Mouse (Mus musculus) liver, postnatal 0 days (tissue): ENCODE measurements around the gene Socs7.

Experiments
- CTCF ChIP-seq: sonication (generic); IDR thresholded peaks from 2 replicates; pipeline ENCODE4 v1.5.1; 2016; ENCODE audit warnings: antibody characterized with exemption, low read depth
- EP300 ChIP-seq: IDR thresholded peaks from 2 replicates; pipeline ENCODE4 v1.6.1; 2016; ENCODE audit warnings: antibody characterized with exemption, low read depth, mild to moderate bottlenecking

DNA sequence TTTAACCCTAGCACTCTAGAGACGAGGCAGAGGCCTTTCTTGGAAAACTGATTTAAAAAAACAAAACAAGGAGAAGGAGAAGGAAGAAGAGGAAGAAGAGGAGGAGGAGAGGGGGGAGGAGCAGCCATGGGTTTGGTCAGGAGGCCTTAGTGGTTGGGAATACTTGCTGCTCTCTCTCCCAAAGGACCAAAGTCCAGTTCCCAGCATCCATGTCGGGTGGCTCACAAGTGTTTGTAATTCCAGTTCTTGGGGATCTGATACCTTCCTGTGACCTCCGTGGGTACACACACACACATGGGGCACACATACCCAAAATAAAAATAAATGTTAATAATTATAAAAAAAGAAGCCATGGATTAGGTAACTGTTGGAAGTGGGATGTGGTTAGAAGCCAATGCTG, 17.7 kb downstream of the Socs7 start:
- TF ChIP-seq CTCF = no peak
- no peak for TF ChIP-seq EP300
